Mouse (Mus musculus): ENCODE data around the gene S100a4.

DNA sequence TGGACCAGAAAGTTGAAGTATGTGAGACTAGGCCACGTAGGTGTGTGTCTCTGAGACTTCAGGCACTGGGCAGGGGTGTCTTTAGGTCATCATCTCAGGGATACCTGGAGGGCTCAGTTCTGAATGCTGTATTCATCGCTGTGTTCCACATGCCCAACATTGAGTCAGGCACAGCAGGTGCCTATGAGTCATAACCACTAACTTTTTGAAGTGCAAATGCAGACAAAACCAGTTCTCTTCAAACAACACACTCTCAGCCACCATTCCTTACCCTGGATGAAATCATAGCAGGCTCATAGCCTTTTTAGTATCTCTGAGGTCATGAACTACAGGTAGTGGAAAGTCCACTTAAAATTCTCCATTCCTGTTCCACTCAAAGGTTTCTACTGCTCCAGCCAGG, 25.7 kb downstream of the S100a4 start:
- TF ChIP-seq EP300 (IDR thresholded peaks at IDR 0.05; ENCODE audit: low read depth) = no peak
- no peak for TF ChIP-seq CTCF (IDR thresholded peaks at IDR 0.05; ENCODE audit: low read depth)

Measured in liver, postnatal 0 days (tissue).